Mouse (Mus musculus): ENCODE measurements around the gene Gphb5. TPM values are rescaled to one million over a fixed set of nuclear protein-coding genes. Genes with fewer than 3 reads are reported as not detected.

Gphb5 gene
- polyA plus RNA-seq, 1 experiment from 2014 or later: not detected

GRCm38 (mm10) chr12:75424817-75425216 lies 8.2 kb upstream of the Gphb5 start:
- 85% methylated on average over 4 of the region's 4 CpGs for WGBS
- no peak overlapping the region for H3K4me3 ChIP-seq (ENCODE audit: low read depth, low read length)
- H3K36me3 ChIP-seq (replicated peaks; ENCODE audit: control insufficient read depth, insufficient read depth, low read depth, low read length): no peaks in the 10 kb centered on the region
- no peaks in the 10 kb centered on the region for H3K4me1 ChIP-seq (ENCODE audit: control insufficient read depth, insufficient read depth, low read length)
- ATAC-seq (replicated peaks; ENCODE audit: insufficient number of reproducible peaks, low FRiP score, low TSS enrichment, low read depth) (no peak), DNase-seq (ENCODE audit: low spot score) (no peak)
- H3K9ac ChIP-seq (replicated peaks; ENCODE audit: low read length): no peak overlapping the region
- H3K9me3 ChIP-seq (replicated peaks; ENCODE audit: control insufficient read depth, low read length): no peaks in the 10 kb centered on the region
- H3K27ac ChIP-seq (replicated peaks; ENCODE audit: low read depth, low read length): no peak overlapping the region
- H3K4me2 ChIP-seq (ENCODE audit: low read depth, low read length): no peak overlapping the region
- H3K27me3 ChIP-seq (ENCODE audit: control insufficient read depth, insufficient read depth, low read length): no peaks in the 10 kb centered on the region

GRCm38 (mm10) chr12:75424359-75424758 lies 7.8 kb upstream of the Gphb5 start:
- Histone ChIP-seq H3K9ac (replicated peaks; ENCODE audit: low read length) (no peak overlapping the region), H3K9me3 (replicated peaks; ENCODE audit: control insufficient read depth, low read length) (no peaks in the 10 kb centered on the region), H3K4me1 (ENCODE audit: control insufficient read depth, insufficient read depth, low read length) (no peaks in the 10 kb centered on the region), H3K4me3 (ENCODE audit: low read depth, low read length) (no peak overlapping the region), H3K36me3 (replicated peaks; ENCODE audit: control insufficient read depth, insufficient read depth, low read depth, low read length) (no peaks in the 10 kb centered on the region), H3K4me2 (ENCODE audit: low read depth, low read length) (no peak overlapping the region), H3K27me3 (ENCODE audit: control insufficient read depth, insufficient read depth, low read length) (no peaks in the 10 kb centered on the region), H3K27ac (replicated peaks; ENCODE audit: low read depth, low read length) (no peak overlapping the region)
- ATAC-seq (replicated peaks; ENCODE audit: insufficient number of reproducible peaks, low FRiP score, low TSS enrichment, low read depth) (no peak), DNase-seq (ENCODE audit: low spot score) (no peak)
- 75% methylated on average over 7 of the region's 7 CpGs for WGBS

GRCm38 (mm10) chr12:75414991-75415390 lies 1.6 kb downstream of the Gphb5 start:
- H3K4me1 ChIP-seq (ENCODE audit: control insufficient read depth, insufficient read depth, low read length): no peaks in the 10 kb centered on the region
- H3K4me3 ChIP-seq (ENCODE audit: low read depth, low read length): no peak overlapping the region
- ATAC-seq (replicated peaks; ENCODE audit: insufficient number of reproducible peaks, low FRiP score, low TSS enrichment, low read depth) (no peak), DNase-seq (ENCODE audit: low spot score) (no peak)
- no peak overlapping the region for H3K27ac ChIP-seq (replicated peaks; ENCODE audit: low read depth, low read length)
- H3K27me3 ChIP-seq (ENCODE audit: control insufficient read depth, insufficient read depth, low read length): no peaks in the 10 kb centered on the region
- H3K36me3 ChIP-seq (replicated peaks; ENCODE audit: control insufficient read depth, insufficient read depth, low read depth, low read length): no peaks in the 10 kb centered on the region
- WGBS: 77% methylated on average over 6 of the region's 6 CpGs
- H3K4me2 ChIP-seq (ENCODE audit: low read depth, low read length): no peak overlapping the region
- H3K9me3 ChIP-seq (replicated peaks; ENCODE audit: control insufficient read depth, low read length): no peaks in the 10 kb centered on the region
- H3K9ac ChIP-seq (replicated peaks; ENCODE audit: low read length): no peak overlapping the region

GRCm38 (mm10) chr12:75412964-75413363 lies 3.6 kb downstream of the Gphb5 start:
- H3K27ac ChIP-seq (replicated peaks; ENCODE audit: low read depth, low read length): no peak overlapping the region
- no peaks in the 10 kb centered on the region for H3K36me3 ChIP-seq (replicated peaks; ENCODE audit: control insufficient read depth, insufficient read depth, low read depth, low read length)
- WGBS: 79% methylated on average over 9 of the region's 9 CpGs
- H3K4me2 ChIP-seq (ENCODE audit: low read depth, low read length): no peak overlapping the region
- H3K4me3 ChIP-seq (ENCODE audit: low read depth, low read length): no peak overlapping the region
- no peaks in the 10 kb centered on the region for H3K27me3 ChIP-seq (ENCODE audit: control insufficient read depth, insufficient read depth, low read length)
- no peaks in the 10 kb centered on the region for H3K4me1 ChIP-seq (ENCODE audit: control insufficient read depth, insufficient read depth, low read length)
- no peak overlapping the region for H3K9ac ChIP-seq (replicated peaks; ENCODE audit: low read length)
- ATAC-seq (replicated peaks; ENCODE audit: insufficient number of reproducible peaks, low FRiP score, low TSS enrichment, low read depth) (no peak), DNase-seq (ENCODE audit: low spot score) (no peak)
- no peaks in the 10 kb centered on the region for H3K9me3 ChIP-seq (replicated peaks; ENCODE audit: control insufficient read depth, low read length)

GRCm38 (mm10) chr12:75397077-75397476 lies 19.5 kb downstream of the Gphb5 start:
- Histone ChIP-seq H3K4me2 (ENCODE audit: low read depth, low read length) (no peak overlapping the region), H3K27me3 (ENCODE audit: control insufficient read depth, insufficient read depth, low read length) (no peaks in the 10 kb centered on the region), H3K27ac (replicated peaks; ENCODE audit: low read depth, low read length) (no peak overlapping the region), H3K9ac (replicated peaks; ENCODE audit: low read length) (no peak overlapping the region), H3K4me1 (ENCODE audit: control insufficient read depth, insufficient read depth, low read length) (no peaks in the 10 kb centered on the region; the same call in 1 of the 2 replicates), H3K9me3 (replicated peaks; ENCODE audit: control insufficient read depth, low read length) (no peaks in the 10 kb centered on the region), H3K36me3 (replicated peaks; ENCODE audit: control insufficient read depth, insufficient read depth, low read depth, low read length) (no peaks in the 10 kb centered on the region), H3K4me3 (ENCODE audit: low read depth, low read length) (no peak overlapping the region)
- DNase-seq (ENCODE audit: low spot score) (peak; percentile 7), ATAC-seq (replicated peaks; ENCODE audit: insufficient number of reproducible peaks, low FRiP score, low TSS enrichment, low read depth) (no peak)
- 18% methylated on average over 7 of the region's 7 CpGs for WGBS

GRCm38 (mm10) chr12:75396616-75397015 lies 20.0 kb downstream of the Gphb5 start:
- Histone ChIP-seq H3K27me3 (ENCODE audit: control insufficient read depth, insufficient read depth, low read length) (no peaks in the 10 kb centered on the region), H3K27ac (replicated peaks; ENCODE audit: low read depth, low read length) (no peak overlapping the region), H3K4me3 (ENCODE audit: low read depth, low read length) (no peak overlapping the region), H3K4me1 (ENCODE audit: control insufficient read depth, insufficient read depth, low read length) (no peaks in the 10 kb centered on the region; the same call in 1 of the 2 replicates), H3K9me3 (replicated peaks; ENCODE audit: control insufficient read depth, low read length) (no peaks in the 10 kb centered on the region), H3K36me3 (replicated peaks; ENCODE audit: control insufficient read depth, insufficient read depth, low read depth, low read length) (no peaks in the 10 kb centered on the region), H3K4me2 (ENCODE audit: low read depth, low read length) (no peak overlapping the region), H3K9ac (replicated peaks; ENCODE audit: low read length) (no peak overlapping the region)
- no peak for ATAC-seq (replicated peaks; ENCODE audit: insufficient number of reproducible peaks, low FRiP score, low TSS enrichment, low read depth)
- 26% methylated on average over 3 of the region's 3 CpGs for WGBS
- DNase-seq (ENCODE audit: low spot score): peak; percentile 27

GRCm38 (mm10) chr12:75394011-75394773 lies 22.4 kb downstream of the Gphb5 start:
- Histone ChIP-seq H3K36me3 (replicated peaks; ENCODE audit: control insufficient read depth, insufficient read depth, low read depth, low read length) (no peaks in the 10 kb centered on the region), H3K9ac (replicated peaks; ENCODE audit: low read length) (no peak overlapping the region), H3K27me3 (ENCODE audit: control insufficient read depth, insufficient read depth, low read length) (no peaks in the 10 kb centered on the region), H3K9me3 (replicated peaks; ENCODE audit: control insufficient read depth, low read length) (no peaks in the 10 kb centered on the region), H3K4me3 (ENCODE audit: low read depth, low read length) (no peak overlapping the region), H3K27ac (replicated peaks; ENCODE audit: low read depth, low read length) (no peak overlapping the region), H3K4me2 (ENCODE audit: low read depth, low read length) (no peak overlapping the region), H3K4me1 (ENCODE audit: control insufficient read depth, insufficient read depth, low read length) (no peaks in the 10 kb centered on the region; the same call in 1 of the 2 replicates)
- no peak for ATAC-seq (replicated peaks; ENCODE audit: insufficient number of reproducible peaks, low FRiP score, low TSS enrichment, low read depth)
- no peak for DNase-seq (ENCODE audit: low spot score)
- WGBS: 78% methylated on average over 20 of the region's 20 CpGs

GRCm38 (mm10) chr12:75391526-75391925 lies 25.1 kb downstream of the Gphb5 start:
- Histone ChIP-seq H3K36me3 (replicated peaks; ENCODE audit: control insufficient read depth, insufficient read depth, low read depth, low read length) (no peaks in the 10 kb centered on the region), H3K27ac (replicated peaks; ENCODE audit: low read depth, low read length) (no peak overlapping the region), H3K4me3 (ENCODE audit: low read depth, low read length) (no peak overlapping the region), H3K4me2 (ENCODE audit: low read depth, low read length) (no peak overlapping the region), H3K9ac (replicated peaks; ENCODE audit: low read length) (no peak overlapping the region), H3K4me1 (ENCODE audit: control insufficient read depth, insufficient read depth, low read length) (no peaks in the 10 kb centered on the region), H3K9me3 (replicated peaks; ENCODE audit: control insufficient read depth, low read length) (no peaks in the 10 kb centered on the region), H3K27me3 (ENCODE audit: control insufficient read depth, insufficient read depth, low read length) (no peaks in the 10 kb centered on the region)
- peak; percentile 23 for DNase-seq (ENCODE audit: low spot score)
- WGBS: 63% methylated on average over 9 of the region's 9 CpGs
- ATAC-seq (replicated peaks; ENCODE audit: insufficient number of reproducible peaks, low FRiP score, low TSS enrichment, low read depth): no peak
